Mouse (Mus musculus): ENCODE results near the gene Ip6k3. TPM values are rescaled to one million over a fixed set of nuclear protein-coding genes. Genes with fewer than 3 reads are reported as not detected.
A peak's percentile ranks its signal among the peaks of the same experiment; 100 is the strongest.

Ip6k3 gene
- polyA plus RNA-seq, 1 experiment from 2014 or later = 0.07 TPM

GRCm38 (mm10) chr17:27125185-27125584 lies 42.4 kb downstream of the Ip6k3 start:
- no peaks in the 10 kb centered on the region for H3K9me3 ChIP-seq (ENCODE audit: control insufficient read depth, low read length)
- H3K9ac ChIP-seq (ENCODE audit: low read length) = no peak overlapping the region
- DNase-seq (ENCODE audit: low spot score, missing footprints) (peak; percentile 98), ATAC-seq (ENCODE audit: low FRiP score) (no peak)
- 30% methylated on average over 12 of the region's 12 CpGs for WGBS
- H3K4me3 ChIP-seq (ENCODE audit: low read depth, low read length) = no peak overlapping the region
- H3K4me2 ChIP-seq = no peak overlapping the region
- peaks cover 7% of the 10 kb centered on the region for H3K4me1 ChIP-seq (ENCODE audit: control insufficient read depth, insufficient read depth, low read length)
- no peak overlapping the region for H3K27ac ChIP-seq (ENCODE audit: low read depth, low read length)
- H3K27me3 ChIP-seq (ENCODE audit: control insufficient read depth, insufficient read depth, low read length) = no peaks in the 10 kb centered on the region
- H3K36me3 ChIP-seq (ENCODE audit: control insufficient read depth, insufficient read depth, low read length) = no peaks in the 10 kb centered on the region

- H3K4me1 ChIP-seq (ENCODE audit: control insufficient read depth, insufficient read depth, low read length) = peaks cover 7% of the 10 kb centered on the region
- no peak overlapping the region for H3K4me2 ChIP-seq
- no peaks in the 10 kb centered on the region for H3K27me3 ChIP-seq (ENCODE audit: control insufficient read depth, insufficient read depth, low read length)
- no peaks in the 10 kb centered on the region for H3K9me3 ChIP-seq (ENCODE audit: control insufficient read depth, low read length)
- WGBS = 84% methylated on average over 7 of the region's 7 CpGs
- H3K27ac ChIP-seq (ENCODE audit: low read depth, low read length) = no peak overlapping the region
- H3K9ac ChIP-seq (ENCODE audit: low read length) = no peak overlapping the region
- no peak for DNase-seq (ENCODE audit: low spot score, missing footprints)
- ATAC-seq (ENCODE audit: low FRiP score) = no peak
- no peaks in the 10 kb centered on the region for H3K36me3 ChIP-seq (ENCODE audit: control insufficient read depth, insufficient read depth, low read length)
- H3K4me3 ChIP-seq (ENCODE audit: low read depth, low read length) = no peak overlapping the region
These were observed 43.7 kb downstream of the Ip6k3 start for GRCm38 (mm10) chr17:27123813-27124375.

GRCm38 (mm10) chr17:27123103-27123502 lies 44.5 kb downstream of the Ip6k3 start:
- no peak for ATAC-seq (ENCODE audit: low FRiP score)
- 96% methylated on average over 2 of the region's 2 CpGs for WGBS
- Histone ChIP-seq H3K36me3 (ENCODE audit: control insufficient read depth, insufficient read depth, low read length) (no peaks in the 10 kb centered on the region), H3K4me1 (ENCODE audit: control insufficient read depth, insufficient read depth, low read length) (peaks cover 7% of the 10 kb centered on the region), H3K27ac (ENCODE audit: low read depth, low read length) (no peak overlapping the region), H3K4me2 (no peak overlapping the region), H3K27me3 (ENCODE audit: control insufficient read depth, insufficient read depth, low read length) (no peaks in the 10 kb centered on the region), H3K4me3 (ENCODE audit: low read depth, low read length) (no peak overlapping the region), H3K9me3 (ENCODE audit: control insufficient read depth, low read length) (no peaks in the 10 kb centered on the region), H3K9ac (ENCODE audit: low read length) (no peak overlapping the region)
- DNase-seq (ENCODE audit: low spot score, missing footprints) = no peak

GRCm38 (mm10) chr17:27122701-27123100 lies 44.9 kb downstream of the Ip6k3 start:
- H3K4me3 ChIP-seq (ENCODE audit: low read depth, low read length) = no peak overlapping the region
- H3K36me3 ChIP-seq (ENCODE audit: control insufficient read depth, insufficient read depth, low read length) = no peaks in the 10 kb centered on the region
- no peak for DNase-seq (ENCODE audit: low spot score, missing footprints)
- ATAC-seq (ENCODE audit: low FRiP score) = no peak
- no peak overlapping the region for H3K9ac ChIP-seq (ENCODE audit: low read length)
- H3K9me3 ChIP-seq (ENCODE audit: control insufficient read depth, low read length) = no peaks in the 10 kb centered on the region
- no peak overlapping the region for H3K27ac ChIP-seq (ENCODE audit: low read depth, low read length)
- no peak overlapping the region for H3K4me2 ChIP-seq
- peaks cover 7% of the 10 kb centered on the region for H3K4me1 ChIP-seq (ENCODE audit: control insufficient read depth, insufficient read depth, low read length)
- 91% methylated on average over 11 of the region's 11 CpGs for WGBS
- H3K27me3 ChIP-seq (ENCODE audit: control insufficient read depth, insufficient read depth, low read length) = no peaks in the 10 kb centered on the region

GRCm38 (mm10) chr17:27121781-27122180 lies 45.8 kb downstream of the Ip6k3 start:
- no peak overlapping the region for H3K4me3 ChIP-seq (ENCODE audit: low read depth, low read length)
- H3K27me3 ChIP-seq (ENCODE audit: control insufficient read depth, insufficient read depth, low read length) = no peaks in the 10 kb centered on the region
- H3K4me1 ChIP-seq (ENCODE audit: control insufficient read depth, insufficient read depth, low read length) = peaks cover 7% of the 10 kb centered on the region
- no peaks in the 10 kb centered on the region for H3K36me3 ChIP-seq (ENCODE audit: control insufficient read depth, insufficient read depth, low read length)
- H3K27ac ChIP-seq (ENCODE audit: low read depth, low read length) = no peak overlapping the region
- ATAC-seq (ENCODE audit: low FRiP score) = no peak
- no peaks in the 10 kb centered on the region for H3K9me3 ChIP-seq (ENCODE audit: control insufficient read depth, low read length)
- H3K9ac ChIP-seq (ENCODE audit: low read length) = no peak overlapping the region
- H3K4me2 ChIP-seq = no peak overlapping the region
- 70% methylated on average over 7 of the region's 7 CpGs for WGBS
- DNase-seq (ENCODE audit: low spot score, missing footprints) = no peak

GRCm38 (mm10) chr17:27121266-27121665 lies 46.3 kb downstream of the Ip6k3 start:
- H3K9ac ChIP-seq (ENCODE audit: low read length) = no peak overlapping the region
- H3K4me2 ChIP-seq = no peak overlapping the region
- peaks cover 7% of the 10 kb centered on the region for H3K4me1 ChIP-seq (ENCODE audit: control insufficient read depth, insufficient read depth, low read length)
- DNase-seq (ENCODE audit: low spot score, missing footprints) = no peak
- no peaks in the 10 kb centered on the region for H3K36me3 ChIP-seq (ENCODE audit: control insufficient read depth, insufficient read depth, low read length)
- no peak overlapping the region for H3K27ac ChIP-seq (ENCODE audit: low read depth, low read length)
- H3K4me3 ChIP-seq (ENCODE audit: low read depth, low read length) = no peak overlapping the region
- no peaks in the 10 kb centered on the region for H3K9me3 ChIP-seq (ENCODE audit: control insufficient read depth, low read length)
- ATAC-seq (ENCODE audit: low FRiP score) = no peak
- 36% methylated on average over 14 of the region's 14 CpGs for WGBS
- H3K27me3 ChIP-seq (ENCODE audit: control insufficient read depth, insufficient read depth, low read length) = no peaks in the 10 kb centered on the region

GRCm38 (mm10) chr17:27120561-27121024 lies 47.0 kb downstream of the Ip6k3 start:
- H3K4me2 ChIP-seq = peak overlapping the region; percentile 25
- no peak overlapping the region for H3K9ac ChIP-seq (ENCODE audit: low read length)
- H3K4me3 ChIP-seq (ENCODE audit: low read depth, low read length) = no peak overlapping the region
- H3K9me3 ChIP-seq (ENCODE audit: control insufficient read depth, low read length) = no peaks in the 10 kb centered on the region
- DNase-seq (ENCODE audit: low spot score, missing footprints) (peak; percentile 96), ATAC-seq (ENCODE audit: low FRiP score) (peak; percentile 23; the same call in 1 of the 2 replicates)
- peaks cover 7% of the 10 kb centered on the region for H3K4me1 ChIP-seq (ENCODE audit: control insufficient read depth, insufficient read depth, low read length)
- 6% methylated on average over 18 of the region's 18 CpGs for WGBS
- H3K27me3 ChIP-seq (ENCODE audit: control insufficient read depth, insufficient read depth, low read length) = no peaks in the 10 kb centered on the region
- H3K27ac ChIP-seq (ENCODE audit: low read depth, low read length) = peak overlapping the region; percentile 28; the same call in 1 of the 2 replicates
- no peaks in the 10 kb centered on the region for H3K36me3 ChIP-seq (ENCODE audit: control insufficient read depth, insufficient read depth, low read length)

GRCm38 (mm10) chr17:27119954-27120353 lies 47.6 kb downstream of the Ip6k3 start:
- WGBS = 61% methylated on average over 8 of the region's 8 CpGs
- H3K27ac ChIP-seq (ENCODE audit: low read depth, low read length) = peak overlapping the region; percentile 28; the same call in 1 of the 2 replicates

GRCm38 (mm10) chr17:27119540-27119895 lies 48.1 kb downstream of the Ip6k3 start:
- DNase-seq (ENCODE audit: low spot score, missing footprints) (no peak), ATAC-seq (ENCODE audit: low FRiP score) (no peak)
- H3K4me2 ChIP-seq = no peak overlapping the region
- H3K4me3 ChIP-seq (ENCODE audit: low read depth, low read length) = no peak overlapping the region
- H3K4me1 ChIP-seq (ENCODE audit: control insufficient read depth, insufficient read depth, low read length) = peaks cover 7% of the 10 kb centered on the region
- no peak overlapping the region for H3K27ac ChIP-seq (ENCODE audit: low read depth, low read length)
- no peaks in the 10 kb centered on the region for H3K9me3 ChIP-seq (ENCODE audit: control insufficient read depth, low read length)
- WGBS = 62% methylated on average over 4 of the region's 4 CpGs
- H3K9ac ChIP-seq (ENCODE audit: low read length) = no peak overlapping the region
- H3K27me3 ChIP-seq (ENCODE audit: control insufficient read depth, insufficient read depth, low read length) = no peaks in the 10 kb centered on the region
- H3K36me3 ChIP-seq (ENCODE audit: control insufficient read depth, insufficient read depth, low read length) = no peaks in the 10 kb centered on the region

More at GRCm38 (mm10) chr17:27119954-27120353, 47.6 kb downstream of the Ip6k3 start:
- DNase-seq (ENCODE audit: low spot score, missing footprints) (no peak), ATAC-seq (ENCODE audit: low FRiP score) (no peak)
- Histone ChIP-seq H3K4me1 (ENCODE audit: control insufficient read depth, insufficient read depth, low read length) (peaks cover 7% of the 10 kb centered on the region), H3K27me3 (ENCODE audit: control insufficient read depth, insufficient read depth, low read length) (no peaks in the 10 kb centered on the region), H3K4me3 (ENCODE audit: low read depth, low read length) (no peak overlapping the region), H3K4me2 (no peak overlapping the region), H3K36me3 (ENCODE audit: control insufficient read depth, insufficient read depth, low read length) (no peaks in the 10 kb centered on the region), H3K9ac (ENCODE audit: low read length) (no peak overlapping the region), H3K9me3 (ENCODE audit: control insufficient read depth, low read length) (no peaks in the 10 kb centered on the region)

Data from midbrain, embryonic 11.5 days (tissue).